Mouse (Mus musculus) kidney, embryonic 14.5 days (tissue): Measurements from ENCODE around the gene Trpm4. TPM values are rescaled to one million over a fixed set of nuclear protein-coding genes. Genes with fewer than 3 reads are reported as not detected.
A peak's percentile ranks its signal among the peaks of the same experiment; 100 is the strongest.

Source experiments
- ATAC-seq: fragments of 200-750 bp; cut with Nextera tagmentation; 2 replicates; pipeline ENCODE4 v1.8.0; 2017; ENCODE audit warnings: moderate number of reproducible peaks, mild to moderate bottlenecking, moderate TSS enrichment, moderate library complexity; ENCODE audit not compliant: low FRiP score, low TSS enrichment
- H3K27ac ChIP-seq: fragments of 300-500 bp; sonication (generic); 2 replicates; pipeline ENCODE4 v1.5.1; 2014; ENCODE audit warnings: low read depth, mild to moderate bottlenecking, low read length, moderate library complexity, mixed read lengths
- H3K27me3 ChIP-seq: fragments of 300-500 bp; sonication (generic); 2 replicates; pipeline ENCODE4 v1.6.1; 2014; ENCODE audit warnings: mild to moderate bottlenecking, low read length; ENCODE audit not compliant: control insufficient read depth, insufficient read depth
- H3K36me3 ChIP-seq: fragments of 300-500 bp; sonication (generic); 2 replicates; pipeline ENCODE4 v1.6.1; 2014; ENCODE audit warnings: low read length, mixed read lengths; ENCODE audit not compliant: control insufficient read depth, insufficient read depth
- H3K4me1 ChIP-seq: fragments of 300-500 bp; sonication (generic); 2 replicates; pipeline ENCODE4 v1.6.1; 2014; ENCODE audit warnings: low read length, mixed read lengths; ENCODE audit not compliant: control insufficient read depth, insufficient read depth
- H3K4me2 ChIP-seq: fragments of 300-500 bp; sonication (generic); replicated peaks from 2 replicates; pipeline ENCODE4 v1.6.1; 2014; ENCODE audit warnings: low read depth, mild to moderate bottlenecking, low read length
- H3K4me3 ChIP-seq: fragments of 300-500 bp; sonication (generic); 2 replicates; pipeline ENCODE4 v1.5.1; 2014; ENCODE audit warnings: mild to moderate bottlenecking, low read length
- H3K9ac ChIP-seq: fragments of 300-500 bp; sonication (generic); 2 replicates; pipeline ENCODE4 v1.6.1; 2014; ENCODE audit warnings: low read depth, mild to moderate bottlenecking, low read length, moderate library complexity
- H3K9me3 ChIP-seq: fragments of 300-500 bp; sonication (generic); 2 replicates; pipeline ENCODE4 v1.6.1; 2016; ENCODE audit warnings: low read length; ENCODE audit not compliant: control insufficient read depth
- whole genome bisulfite sequencing: fragments of 180-500 bp; shearing (Covaris S2); extraction: QIAGEN DNeasy Blood & Tissue Kit; methylation state at CpG from one replicate; pipeline ENCODE4 v1.1.7; 2014; 5-methylcytosine and 5-hydroxymethylcytosine counted together
- polyA plus RNA-seq: library from polyadenylated mRNA; unstranded; fragments of >200 nt; fragmentation: Nextera tagmentation; extraction: Ambion mirVana; gene quantifications from 2 replicates; pipeline ENCODE4 v1.2.1, GENCODE M21; 2014

The Trpm4 gene
- polyA plus RNA-seq, 1 experiment from 2014 or later = 11.3 TPM

DNA sequence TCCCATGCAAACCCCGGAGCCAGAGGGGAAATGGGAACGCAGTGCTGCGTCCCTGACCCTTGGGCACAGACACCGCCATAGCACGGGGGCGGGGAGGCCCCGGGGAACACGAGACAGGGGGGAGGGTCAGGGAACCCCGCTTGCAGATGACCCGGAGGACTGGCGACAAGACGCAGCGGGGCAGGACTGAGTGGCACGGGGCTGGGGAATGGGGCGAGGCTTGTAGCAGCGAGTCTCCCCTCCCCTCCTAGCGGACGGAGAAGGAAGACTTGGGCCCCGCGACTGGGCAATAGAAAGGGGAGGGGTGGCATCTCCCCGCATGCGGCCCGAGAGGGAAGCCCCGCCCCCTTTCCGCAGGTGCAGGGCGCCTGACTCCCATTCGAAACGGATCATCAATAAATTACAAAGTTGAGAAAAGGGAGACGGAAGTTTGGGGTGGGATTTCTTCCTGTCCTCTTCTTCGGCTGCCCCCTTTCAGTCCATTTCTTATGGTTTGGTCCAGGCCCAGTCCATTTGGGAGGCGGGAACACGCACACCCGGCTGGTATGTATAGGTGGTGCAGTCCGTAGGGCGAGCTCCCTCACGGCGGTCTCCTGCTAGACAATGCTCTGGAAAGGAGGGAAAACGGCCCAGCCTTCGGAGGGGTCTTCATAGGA is 6.0 kb upstream of the Trpm4 start:
- no peaks in the 10 kb centered on the region for H3K36me3 ChIP-seq
- peak overlapping the region; percentile 51 for H3K4me3 ChIP-seq
- under 1% methylated on average over 36 of the region's 39 CpGs for WGBS
- peak overlapping the region; percentile 93 for H3K4me2 ChIP-seq
- ATAC-seq = peak; percentile 77
- H3K27me3 ChIP-seq = peaks cover 4% of the 10 kb centered on the region
- no peaks in the 10 kb centered on the region for H3K9me3 ChIP-seq
- H3K9ac ChIP-seq = peak overlapping the region; percentile 59
- H3K27ac ChIP-seq = peak overlapping the region; percentile 69; the same call in 1 of the 2 replicates
- H3K4me1 ChIP-seq = peaks cover 44% of the 10 kb centered on the region

DNA sequence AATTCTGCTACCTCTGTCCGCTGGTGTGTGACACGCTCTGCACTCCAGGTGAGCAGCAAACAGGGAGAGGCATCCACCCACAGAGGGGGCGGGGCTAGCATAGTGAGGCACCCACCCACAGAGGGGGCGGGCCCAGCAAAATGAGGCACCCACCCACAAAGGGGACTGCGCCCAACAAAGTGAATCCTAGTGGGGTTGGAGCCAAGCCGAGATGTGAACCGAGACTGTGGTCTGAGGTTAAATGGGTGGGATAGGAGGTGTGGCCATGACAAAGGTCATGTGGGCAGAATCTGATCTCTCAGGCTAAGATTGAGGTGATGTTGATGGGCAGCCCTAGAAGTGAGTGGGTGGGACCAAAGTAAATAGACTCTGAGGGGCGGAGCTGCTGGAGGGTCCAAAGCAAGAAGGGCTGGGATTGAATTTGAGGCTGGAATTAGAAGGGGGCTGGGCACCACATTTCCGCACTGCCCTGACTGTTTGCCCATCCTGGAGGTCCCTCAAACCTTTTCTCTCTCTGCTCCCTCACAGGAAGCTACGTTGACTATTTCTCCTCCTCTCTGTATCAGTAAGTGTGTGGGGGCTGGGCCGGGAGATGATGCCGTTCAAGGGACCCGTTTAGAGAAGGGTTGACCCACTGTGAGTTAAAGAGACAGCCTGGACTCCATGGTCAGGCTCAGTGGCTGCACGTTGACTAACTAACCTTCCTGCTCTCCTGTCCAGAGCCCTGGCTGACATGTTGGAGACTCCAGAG is 4.8 kb upstream of the Trpm4 start:
- Histone ChIP-seq H3K36me3 (no peaks in the 10 kb centered on the region), H3K4me2 (peak overlapping the region; percentile 93), H3K4me3 (peak overlapping the region; percentile 51), H3K27me3 (peaks cover 4% of the 10 kb centered on the region), H3K9me3 (no peaks in the 10 kb centered on the region), H3K9ac (peak overlapping the region; percentile 59; the same call in 1 of the 2 replicates), H3K4me1 (peaks cover 50% of the 10 kb centered on the region), H3K27ac (peak overlapping the region; percentile 69; the same call in 1 of the 2 replicates)
- WGBS = 4% methylated on average over 14 of the region's 14 CpGs
- peak; percentile 28; the same call in 1 of the 2 replicates for ATAC-seq

DNA sequence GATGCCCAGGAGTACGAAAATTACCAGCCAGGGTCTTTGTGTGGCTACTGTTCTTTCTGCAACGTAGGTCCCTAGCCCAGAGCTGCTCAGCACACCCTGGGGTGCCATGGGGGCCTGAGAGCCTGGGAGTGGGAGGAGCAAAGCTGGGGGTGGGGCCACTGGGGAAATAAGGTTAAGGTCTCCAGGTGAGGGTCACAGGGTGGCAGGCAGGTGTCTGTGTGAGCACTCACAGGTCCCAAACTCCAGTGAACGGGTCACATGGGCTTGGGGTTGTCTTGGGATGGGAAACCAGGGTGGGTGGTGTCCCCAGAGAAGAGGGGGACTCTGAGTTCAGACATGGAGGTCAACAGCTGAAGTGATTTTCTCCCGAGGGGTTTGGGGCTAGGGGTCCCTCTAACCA is 3.9 kb upstream of the Trpm4 start:
- peaks cover 55% of the 10 kb centered on the region for H3K4me1 ChIP-seq
- H3K4me2 ChIP-seq = peak overlapping the region; percentile 93; the same call in 1 of the 2 replicates
- H3K27me3 ChIP-seq = peaks cover 4% of the 10 kb centered on the region
- H3K4me3 ChIP-seq = no peak overlapping the region
- no peak overlapping the region for H3K9ac ChIP-seq
- H3K27ac ChIP-seq = no peak overlapping the region
- no peak for ATAC-seq
- H3K36me3 ChIP-seq = no peaks in the 10 kb centered on the region
- 17% methylated on average over 4 of the region's 4 CpGs for WGBS
- H3K9me3 ChIP-seq = no peaks in the 10 kb centered on the region

GRCm38 (mm10) chr7:45336319-45336718 is 2.7 kb upstream of the Trpm4 start:
- no peak overlapping the region for H3K9ac ChIP-seq
- no peak overlapping the region for H3K4me3 ChIP-seq
- no peaks in the 10 kb centered on the region for H3K9me3 ChIP-seq
- 93% methylated on average over 4 of the region's 4 CpGs for WGBS
- no peak overlapping the region for H3K4me2 ChIP-seq
- H3K27me3 ChIP-seq = peaks cover 4% of the 10 kb centered on the region; the same call in 1 of the 2 replicates
- H3K27ac ChIP-seq = no peak overlapping the region
- H3K4me1 ChIP-seq = peaks cover 57% of the 10 kb centered on the region
- no peaks in the 10 kb centered on the region for H3K36me3 ChIP-seq
- ATAC-seq = no peak

DNA sequence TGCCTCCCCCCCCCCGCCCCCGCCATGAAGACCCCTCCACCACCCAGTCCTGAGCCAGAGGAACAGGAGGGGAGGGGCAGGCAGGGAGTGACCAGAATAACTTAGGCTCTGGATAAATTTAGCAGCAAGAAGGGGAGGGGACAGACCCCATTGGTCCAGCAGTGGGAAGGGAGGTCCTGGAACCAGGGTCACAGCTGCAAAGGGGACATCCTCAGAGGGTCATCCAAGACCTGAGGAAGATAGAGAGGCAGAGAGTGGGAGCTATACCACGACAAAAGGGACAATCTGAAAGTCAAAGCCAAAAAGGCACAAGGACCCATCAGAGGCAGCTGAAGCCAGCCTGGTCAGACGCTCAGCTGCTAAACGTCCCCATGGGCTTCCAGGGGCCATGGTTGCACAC is 1.5 kb upstream of the Trpm4 start, which contains the start of gene Hrc:
TSS of gene Hrc (plus strand) at position 235 of the 400 bp plus-strand sequence.
- WGBS = 26% methylated on average over 5 of the region's 5 CpGs
- Histone ChIP-seq H3K9me3 (no peaks in the 10 kb centered on the region), H3K4me3 (peak within 1 kb of the TSS; percentile 71; the same call in 1 of the 2 replicates), H3K27me3 (peaks cover 4% of the 10 kb centered on the region; the same call in 1 of the 2 replicates), H3K36me3 (no peaks in the 10 kb centered on the region), H3K9ac (no peak within 1 kb of the TSS), H3K27ac (peak within 1 kb of the TSS; percentile 88; the same call in 1 of the 2 replicates), H3K4me2 (peak within 1 kb of the TSS; percentile 92), H3K4me1 (peaks cover 46% of the 10 kb centered on the region)
- ATAC-seq = no peak

DNA sequence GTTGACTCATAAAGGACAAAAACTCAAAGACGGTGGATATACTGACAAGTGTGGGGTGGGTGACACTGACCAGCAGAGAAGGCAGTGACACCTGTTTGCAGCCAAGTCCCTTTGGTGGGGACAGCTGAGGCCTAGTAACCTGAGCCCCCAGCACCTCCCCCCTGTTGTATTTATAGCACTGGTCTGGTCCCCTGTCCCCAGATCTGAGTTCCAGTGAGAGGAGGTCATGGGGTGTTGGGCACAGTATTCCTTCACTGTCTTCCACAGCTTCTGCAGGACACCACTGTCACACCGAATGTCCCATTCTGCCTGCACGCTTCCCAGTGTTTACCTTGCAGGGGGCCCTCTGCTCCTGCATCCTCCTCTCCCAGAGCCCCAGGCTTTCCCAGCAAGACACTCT is 1.0 kb upstream of the Trpm4 start:
- H3K4me1 ChIP-seq = peaks cover 44% of the 10 kb centered on the region
- no peaks in the 10 kb centered on the region for H3K9me3 ChIP-seq
- no peak overlapping the region for H3K4me3 ChIP-seq
- H3K36me3 ChIP-seq = no peaks in the 10 kb centered on the region
- H3K27me3 ChIP-seq = peaks cover 4% of the 10 kb centered on the region; the same call in 1 of the 2 replicates
- no peak overlapping the region for H3K9ac ChIP-seq
- H3K27ac ChIP-seq = no peak overlapping the region
- 5% methylated on average over 3 of the region's 3 CpGs for WGBS
- ATAC-seq = peak; percentile 18; the same call in 1 of the 2 replicates
- H3K4me2 ChIP-seq = 0 out of 2 replicates have a peak overlapping the region, but pooled peaks have one; percentile 8

DNA sequence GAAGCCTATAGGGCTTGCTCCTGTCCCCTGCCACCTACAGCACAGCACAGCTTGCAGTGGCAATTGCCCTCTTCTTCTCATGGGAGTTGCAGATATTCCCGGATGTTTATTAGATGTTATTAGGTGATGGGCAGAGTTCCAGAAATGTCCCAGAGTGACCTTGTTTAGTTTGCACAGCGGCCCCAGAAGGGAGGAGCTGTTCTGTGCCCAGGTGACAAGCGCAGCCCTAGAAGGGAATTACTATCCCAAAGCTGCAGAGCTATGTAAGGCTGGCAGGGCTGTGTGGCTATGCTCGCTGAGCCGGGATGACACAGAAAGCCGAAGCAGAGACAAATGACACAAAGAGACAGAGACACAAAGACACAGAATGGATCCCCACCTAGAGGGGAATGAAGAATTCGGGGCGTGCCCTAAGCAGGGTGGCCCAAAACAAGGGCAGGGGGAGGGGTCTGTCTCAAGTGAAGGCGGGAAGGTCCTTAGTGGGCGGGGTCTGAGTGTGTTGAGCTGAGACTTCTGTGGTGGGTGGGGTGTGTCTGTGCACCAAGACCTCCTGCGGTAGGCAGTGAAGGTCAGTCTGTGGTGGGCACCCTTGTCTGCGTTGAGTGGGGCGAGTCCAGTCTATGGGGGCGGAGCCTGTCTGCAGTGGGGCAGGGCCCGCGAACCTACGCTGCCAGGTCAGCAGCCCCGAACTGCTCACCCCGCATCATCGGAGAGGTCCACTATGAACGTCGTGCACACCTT is 725 bp downstream of the Trpm4 start:
- Histone ChIP-seq H3K4me3 (peak overlapping the region; percentile 71), H3K27ac (peak overlapping the region; percentile 88), H3K9ac (peak overlapping the region; percentile 78), H3K36me3 (no peaks in the 10 kb centered on the region), H3K4me1 (peaks cover 31% of the 10 kb centered on the region), H3K27me3 (peaks cover 4% of the 10 kb centered on the region; the same call in 1 of the 2 replicates), H3K4me2 (peak overlapping the region; percentile 92), H3K9me3 (no peaks in the 10 kb centered on the region)
- peak; percentile 67 for ATAC-seq
- WGBS = under 1% methylated on average over 22 of the region's 22 CpGs

- WGBS = 79% methylated on average over 6 of the region's 6 CpGs
Measured at GRCm38 (mm10) chr7:45331502-45331901, 2.1 kb downstream of the Trpm4 start.

More at GRCm38 (mm10) chr7:45331502-45331901, 2.1 kb downstream of the Trpm4 start:
- H3K4me1 ChIP-seq = peaks cover 26% of the 10 kb centered on the region
- ATAC-seq = no peak
- H3K36me3 ChIP-seq = no peaks in the 10 kb centered on the region
- no peak overlapping the region for H3K4me2 ChIP-seq
- H3K27ac ChIP-seq = no peak overlapping the region
- H3K4me3 ChIP-seq = no peak overlapping the region
- H3K27me3 ChIP-seq = no peaks in the 10 kb centered on the region
- H3K9me3 ChIP-seq = no peaks in the 10 kb centered on the region
- H3K9ac ChIP-seq = no peak overlapping the region
